Mouse (Mus musculus): Measurements from ENCODE around the gene Plekha7. TPM values are rescaled to one million over a fixed set of nuclear protein-coding genes. Genes with fewer than 3 reads are reported as not detected.

Gene Plekha7
- polyA plus RNA-seq, 1 experiment, result 24.4 TPM

GRCm38 (mm10) chr7:116121202-116121601, 187.0 kb downstream of the Plekha7 start:
- H3K4me1 ChIP-seq (replicated peaks; ENCODE audit: control insufficient read depth, insufficient read depth, low read length), result no peaks in the 10 kb centered on the region
- TF ChIP-seq POLR2A (IDR thresholded peaks at IDR 0.05; ENCODE audit: control insufficient read depth, extremely low read depth, insufficient read depth, low read length, poor library complexity), result no peak
- TF ChIP-seq CTCF (IDR thresholded peaks at IDR 0.05; ENCODE audit: borderline replicate concordance, control insufficient read depth, extremely low read depth, insufficient read depth, low read length, poor library complexity), result no peak
- WGBS, result 94% methylated on average over 11 of the region's 11 CpGs
- no peak overlapping the region for H3K27ac ChIP-seq (ENCODE audit: control insufficient read depth, insufficient read depth, low read length)
- no peak for DNase-seq
- no peak overlapping the region for H3K4me3 ChIP-seq (ENCODE audit: control insufficient read depth, insufficient read depth, low read length)
- no peaks in the 10 kb centered on the region for H3K27me3 ChIP-seq (ENCODE audit: control insufficient read depth, insufficient read depth, low read length)
- H3K36me3 ChIP-seq (ENCODE audit: control insufficient read depth, insufficient read depth, low read length), result no peaks in the 10 kb centered on the region

- H3K27me3 ChIP-seq (ENCODE audit: control insufficient read depth, insufficient read depth, low read length), result no peaks in the 10 kb centered on the region
- no peaks in the 10 kb centered on the region for H3K4me1 ChIP-seq (replicated peaks; ENCODE audit: control insufficient read depth, insufficient read depth, low read length)
- no peak for TF ChIP-seq CTCF (IDR thresholded peaks at IDR 0.05; ENCODE audit: borderline replicate concordance, control insufficient read depth, extremely low read depth, insufficient read depth, low read length, poor library complexity)
- no peak for TF ChIP-seq POLR2A (IDR thresholded peaks at IDR 0.05; ENCODE audit: control insufficient read depth, extremely low read depth, insufficient read depth, low read length, poor library complexity)
- no peak for DNase-seq
- WGBS, result 95% methylated on average over 4 of the region's 4 CpGs
- no peak overlapping the region for H3K4me3 ChIP-seq (ENCODE audit: control insufficient read depth, insufficient read depth, low read length)
- no peak overlapping the region for H3K27ac ChIP-seq (ENCODE audit: control insufficient read depth, insufficient read depth, low read length)
- H3K36me3 ChIP-seq (ENCODE audit: control insufficient read depth, insufficient read depth, low read length), result no peaks in the 10 kb centered on the region
These were observed 187.4 kb downstream of the Plekha7 start for GRCm38 (mm10) chr7:116120737-116121136.

GRCm38 (mm10) chr7:116119306-116119857, 188.8 kb downstream of the Plekha7 start:
- Histone ChIP-seq H3K27me3 (ENCODE audit: control insufficient read depth, insufficient read depth, low read length) (no peaks in the 10 kb centered on the region), H3K27ac (ENCODE audit: control insufficient read depth, insufficient read depth, low read length) (no peak overlapping the region), H3K4me1 (replicated peaks; ENCODE audit: control insufficient read depth, insufficient read depth, low read length) (no peaks in the 10 kb centered on the region), H3K36me3 (ENCODE audit: control insufficient read depth, insufficient read depth, low read length) (no peaks in the 10 kb centered on the region), H3K4me3 (ENCODE audit: control insufficient read depth, insufficient read depth, low read length) (no peak overlapping the region)
- 92% methylated on average over 1 of the region's 1 CpGs for WGBS
- TF ChIP-seq CTCF (IDR thresholded peaks at IDR 0.05; ENCODE audit: borderline replicate concordance, control insufficient read depth, extremely low read depth, insufficient read depth, low read length, poor library complexity) (no peak), POLR2A (IDR thresholded peaks at IDR 0.05; ENCODE audit: control insufficient read depth, extremely low read depth, insufficient read depth, low read length, poor library complexity) (no peak)
- DNase-seq, result no peak

GRCm38 (mm10) chr7:116115991-116116390, 192.2 kb downstream of the Plekha7 start:
- TF ChIP-seq POLR2A (IDR thresholded peaks at IDR 0.05; ENCODE audit: control insufficient read depth, extremely low read depth, insufficient read depth, low read length, poor library complexity) (no peak), CTCF (IDR thresholded peaks at IDR 0.05; ENCODE audit: borderline replicate concordance, control insufficient read depth, extremely low read depth, insufficient read depth, low read length, poor library complexity) (no peak)

DNA sequence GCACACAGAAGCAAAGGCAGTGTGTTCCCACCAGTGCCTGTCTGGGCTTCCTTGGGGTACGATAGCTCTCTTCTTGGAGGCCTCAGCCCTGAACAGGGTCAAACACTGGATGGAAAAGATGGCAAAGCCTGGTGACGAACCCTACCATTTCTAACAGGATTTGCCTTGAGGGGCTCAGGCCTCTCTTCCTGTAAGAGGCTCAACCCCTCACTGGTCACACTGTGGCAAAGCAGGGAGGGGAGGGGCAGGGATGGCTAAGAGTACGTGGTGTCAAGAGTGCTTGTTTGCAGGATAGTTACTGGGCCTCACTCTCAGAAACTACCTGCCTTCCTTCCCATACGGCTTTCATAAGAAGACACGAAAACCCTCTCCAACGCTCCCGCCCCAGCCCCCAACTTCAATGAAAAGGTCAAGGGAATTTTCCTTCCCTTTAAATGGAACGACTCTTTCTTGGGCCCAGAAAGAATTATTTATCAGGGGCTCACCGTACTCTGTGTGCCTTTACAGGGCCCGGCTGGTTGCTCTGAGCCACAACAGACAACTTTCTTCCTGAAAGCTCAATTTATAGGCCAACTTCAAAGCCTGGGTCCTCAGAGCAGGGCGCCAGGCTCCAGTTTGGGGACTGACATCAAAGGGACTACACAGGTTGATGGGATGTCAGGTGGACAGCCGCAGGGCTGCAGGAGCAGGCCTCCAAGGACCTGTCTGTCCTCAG, 192.8 kb downstream of the Plekha7 start:
- Histone ChIP-seq H3K27me3 (ENCODE audit: control insufficient read depth, insufficient read depth, low read length) (no peaks in the 10 kb centered on the region), H3K4me3 (ENCODE audit: control insufficient read depth, insufficient read depth, low read length) (no peak overlapping the region), H3K27ac (ENCODE audit: control insufficient read depth, insufficient read depth, low read length) (no peak overlapping the region), H3K36me3 (ENCODE audit: control insufficient read depth, insufficient read depth, low read length) (no peaks in the 10 kb centered on the region), H3K4me1 (replicated peaks; ENCODE audit: control insufficient read depth, insufficient read depth, low read length) (no peaks in the 10 kb centered on the region)
- TF ChIP-seq CTCF (IDR thresholded peaks at IDR 0.05; ENCODE audit: borderline replicate concordance, control insufficient read depth, extremely low read depth, insufficient read depth, low read length, poor library complexity), result no peak
- TF ChIP-seq POLR2A (IDR thresholded peaks at IDR 0.05; ENCODE audit: control insufficient read depth, extremely low read depth, insufficient read depth, low read length, poor library complexity), result no peak
- WGBS, result 92% methylated on average over 12 of the region's 12 CpGs
- no peak for DNase-seq

More at GRCm38 (mm10) chr7:116115991-116116390, 192.2 kb downstream of the Plekha7 start:
- WGBS, result 87% methylated on average over 2 of the region's 2 CpGs
- no peaks in the 10 kb centered on the region for H3K36me3 ChIP-seq (ENCODE audit: control insufficient read depth, insufficient read depth, low read length)
- H3K4me1 ChIP-seq (replicated peaks; ENCODE audit: control insufficient read depth, insufficient read depth, low read length), result no peaks in the 10 kb centered on the region
- no peak overlapping the region for H3K4me3 ChIP-seq (ENCODE audit: control insufficient read depth, insufficient read depth, low read length)
- no peak for DNase-seq
- no peak overlapping the region for H3K27ac ChIP-seq (ENCODE audit: control insufficient read depth, insufficient read depth, low read length)
- no peaks in the 10 kb centered on the region for H3K27me3 ChIP-seq (ENCODE audit: control insufficient read depth, insufficient read depth, low read length)

DNA sequence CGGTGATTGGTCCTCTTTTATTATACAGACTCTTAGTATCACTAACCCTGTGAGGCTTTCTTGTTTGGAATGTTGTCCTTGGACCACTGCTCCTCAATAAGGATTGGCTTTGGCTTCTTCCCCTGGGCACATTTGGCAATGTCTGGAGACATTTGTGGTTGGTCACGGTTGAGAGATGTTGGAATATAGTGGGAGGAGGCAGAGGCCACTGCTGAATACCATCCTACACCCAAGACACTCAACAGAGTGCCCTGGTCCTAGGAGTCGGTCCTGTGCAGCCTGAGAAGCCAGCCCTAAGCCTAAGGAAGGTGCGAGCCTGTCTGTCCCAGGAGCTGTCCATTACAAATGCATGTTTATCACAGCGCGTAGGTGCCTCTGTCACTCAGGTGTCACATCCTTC, 196.6 kb downstream of the Plekha7 start:
- Histone ChIP-seq H3K4me1 (replicated peaks; ENCODE audit: control insufficient read depth, insufficient read depth, low read length) (no peaks in the 10 kb centered on the region), H3K27me3 (ENCODE audit: control insufficient read depth, insufficient read depth, low read length) (no peaks in the 10 kb centered on the region), H3K4me3 (ENCODE audit: control insufficient read depth, insufficient read depth, low read length) (no peak overlapping the region), H3K36me3 (ENCODE audit: control insufficient read depth, insufficient read depth, low read length) (peaks cover 3% of the 10 kb centered on the region; the same call in 1 of the 2 replicates), H3K27ac (ENCODE audit: control insufficient read depth, insufficient read depth, low read length) (no peak overlapping the region)
- 95% methylated on average over 6 of the region's 6 CpGs for WGBS
- no peak for DNase-seq
- no peak for TF ChIP-seq POLR2A (IDR thresholded peaks at IDR 0.05; ENCODE audit: control insufficient read depth, extremely low read depth, insufficient read depth, low read length, poor library complexity)
- TF ChIP-seq CTCF (IDR thresholded peaks at IDR 0.05; ENCODE audit: borderline replicate concordance, control insufficient read depth, extremely low read depth, insufficient read depth, low read length, poor library complexity), result no peak

Measured in thymus, adult 2 months (tissue).